Mouse (Mus musculus): ENCODE results near the gene Tmcc2.

Gene Tmcc2

GRCm38 (mm10) chr1:132390691-132391579, at the start of gene Tmcc2:
Gene Tmcc2, minus strand, starts transcription at chr1:132391281.
- CTCF ChIA-PET, result interaction anchor here (1.0 to 1.4 kb wide), 2 partner anchors 13 to 54 kb away, joined by 3 to 8 read pairs; no protein-coding TSS in a partner anchor

- CTCF ChIA-PET, result no interaction called here
Measured at GRCm38 (mm10) chr1:132437389-132437788, 46.3 kb upstream of the Tmcc2 start.

- CTCF ChIA-PET, result no interaction called here
Measured at GRCm38 (mm10) chr1:132436960-132437359, 45.9 kb upstream of the Tmcc2 start.

- CTCF ChIA-PET, result no interaction called here
Measured at GRCm38 (mm10) chr1:132436320-132436958, 45.4 kb upstream of the Tmcc2 start.

- CTCF ChIA-PET, result interaction anchor here (0.7 kb wide), 1 partner anchor 37 kb away, joined by 3 read pairs; no protein-coding TSS in a partner anchor
Measured at GRCm38 (mm10) chr1:132434032-132434431, 43.0 kb upstream of the Tmcc2 start.

GRCm38 (mm10) chr1:132433349-132433748, 42.3 kb upstream of the Tmcc2 start:
- CTCF ChIA-PET, result no interaction called here

GRCm38 (mm10) chr1:132431716-132432115, 40.6 kb upstream of the Tmcc2 start:
- CTCF ChIA-PET, result no interaction called here

- CTCF ChIA-PET, result no interaction called here
Measured at GRCm38 (mm10) chr1:132430818-132431217, 39.7 kb upstream of the Tmcc2 start.

GRCm38 (mm10) chr1:132425600-132425999, 34.5 kb upstream of the Tmcc2 start:
- CTCF ChIA-PET, result no interaction called here

GRCm38 (mm10) chr1:132422912-132423696, 32.0 kb upstream of the Tmcc2 start:
- CTCF ChIA-PET, result no interaction called here

GRCm38 (mm10) chr1:132420662-132421061, 29.6 kb upstream of the Tmcc2 start:
- CTCF ChIA-PET, result no interaction called here

GRCm38 (mm10) chr1:132420206-132420605, 29.1 kb upstream of the Tmcc2 start:
- CTCF ChIA-PET, result no interaction called here

GRCm38 (mm10) chr1:132417319-132418251, 26.5 kb upstream of the Tmcc2 start, which contains the start of gene Dstyk:
Gene Dstyk, plus strand, starts transcription at chr1:132417555.
- CTCF ChIA-PET, result no interaction called here

GRCm38 (mm10) chr1:132416943-132417290, 25.8 kb upstream of the Tmcc2 start:
- CTCF ChIA-PET, result no interaction called here

- CTCF ChIA-PET, result interaction anchor here (1.3 kb wide), 1 partner anchor 24 kb away, joined by 3 read pairs; no protein-coding TSS in a partner anchor
Measured at GRCm38 (mm10) chr1:132416244-132416942, 25.3 kb upstream of the Tmcc2 start.

- CTCF ChIA-PET, result no interaction called here
Measured at GRCm38 (mm10) chr1:132410657-132411056, 19.6 kb upstream of the Tmcc2 start.

GRCm38 (mm10) chr1:132401843-132402242, 10.8 kb upstream of the Tmcc2 start:
- CTCF ChIA-PET, result no interaction called here

- CTCF ChIA-PET, result no interaction called here
Measured at GRCm38 (mm10) chr1:132400538-132400937, 9.5 kb upstream of the Tmcc2 start.

- CTCF ChIA-PET, result no interaction called here
Measured at GRCm38 (mm10) chr1:132396705-132397104, 5.6 kb upstream of the Tmcc2 start.

GRCm38 (mm10) chr1:132392872-132393271, 1.8 kb upstream of the Tmcc2 start:
- CTCF ChIA-PET, result interaction anchor here (0.6 kb wide), 1 partner anchor 83 kb away, joined by 4 read pairs; no protein-coding TSS in a partner anchor

Measured in spleen, embryonic (tissue).